Mouse (Mus musculus) liver, embryonic 16.5 days (tissue): ENCODE results near the gene Spindoc. TPM values are rescaled to one million over a fixed set of nuclear protein-coding genes. Genes with fewer than 3 reads are reported as not detected.

Experiments used
- ATAC-seq: fragments of 200-750 bp; cut with Nextera tagmentation; 2 replicates; pipeline ENCODE4 v1.8.0; 2017; ENCODE audit warnings: low read depth, mild to moderate bottlenecking, moderate number of reproducible peaks, moderate library complexity
- H3K27ac ChIP-seq: fragments of 300-500 bp; sonication (generic); 2 replicates; pipeline ENCODE4 v1.5.1; 2014; ENCODE audit warnings: mild to moderate bottlenecking, low read length
- H3K27me3 ChIP-seq: fragments of 300-500 bp; sonication (generic); 2 replicates; pipeline ENCODE4 v1.6.1; 2014; ENCODE audit warnings: low read depth, low read length, mixed read lengths; ENCODE audit not compliant: control insufficient read depth, insufficient read depth
- H3K36me3 ChIP-seq: fragments of 300-500 bp; sonication (generic); 2 replicates; pipeline ENCODE4 v1.6.1; 2014; ENCODE audit warnings: mild to moderate bottlenecking; ENCODE audit not compliant: control insufficient read depth, insufficient read depth
- H3K4me1 ChIP-seq: fragments of 300-500 bp; sonication (generic); 2 replicates; pipeline ENCODE4 v1.6.1; 2014; ENCODE audit warnings: low read depth, low read length, mixed read lengths; ENCODE audit not compliant: control insufficient read depth
- H3K4me2 ChIP-seq: fragments of 300-500 bp; sonication (generic); 2 replicates; pipeline ENCODE4 v1.6.1; 2014; ENCODE audit warnings: low read depth, low read length, mixed read lengths
- H3K4me3 ChIP-seq: fragments of 300-500 bp; sonication (generic); 2 replicates; pipeline ENCODE4 v1.5.1; 2014; ENCODE audit warnings: low read depth, mild to moderate bottlenecking, low read length
- H3K9ac ChIP-seq: fragments of 300-500 bp; sonication (generic); 2 replicates; pipeline ENCODE4 v1.6.1; 2014; ENCODE audit warnings: low read depth, low read length
- H3K9me3 ChIP-seq: fragments of 300-500 bp; sonication (generic); replicated peaks from 2 replicates; pipeline ENCODE4 v1.6.1; 2016; ENCODE audit warnings: low read length; ENCODE audit not compliant: control insufficient read depth
- WGBS: fragments of 180-500 bp; shearing (Covaris S2); extraction: QIAGEN DNeasy Blood & Tissue Kit; methylation state at CpG from one replicate; pipeline ENCODE4 v1.1.7; 2014; ENCODE audit not compliant: insufficient replicate concordance; 5-methylcytosine and 5-hydroxymethylcytosine counted together
- polyA plus RNA-seq: library from polyadenylated mRNA; unstranded; fragments of >200 nt; fragmentation: Nextera tagmentation; extraction: Ambion mirVana; gene quantifications from 2 replicates; pipeline ENCODE4 v1.2.1, GENCODE M21; 2015

Spindoc gene
- polyA plus RNA-seq: 2.7 and 2.8 TPM in 2 replicates

GRCm38 (mm10) chr19:7382903-7383865, at the start of gene Spindoc:
Spindoc (minus strand) TSS chr19:7382994.
- Histone ChIP-seq H3K36me3 (no peaks in the 10 kb centered on the region), H3K27ac (peak within 1 kb of the TSS; percentile 63; the same call in 1 of the 2 replicates), H3K4me2 (peak within 1 kb of the TSS; percentile 97), H3K4me3 (peak within 1 kb of the TSS; percentile 86), H3K4me1 (peaks cover 14% of the 10 kb centered on the region), H3K27me3 (no peaks in the 10 kb centered on the region), H3K9me3 (no peaks in the 10 kb centered on the region), H3K9ac (peak within 1 kb of the TSS; percentile 85)
- peak; percentile 100 for ATAC-seq
- WGBS: 2% methylated on average over 52 of the region's 52 CpGs

GRCm38 (mm10) chr19:7425398-7425775, 42.6 kb upstream of the Spindoc start:
- H3K4me1 ChIP-seq: peaks cover 5% of the 10 kb centered on the region
- no peak overlapping the region for H3K4me3 ChIP-seq
- no peaks in the 10 kb centered on the region for H3K9me3 ChIP-seq
- 57% methylated on average over 3 of the region's 3 CpGs for WGBS
- no peak overlapping the region for H3K4me2 ChIP-seq
- H3K9ac ChIP-seq: no peak overlapping the region
- no peak overlapping the region for H3K27ac ChIP-seq
- peaks cover 21% of the 10 kb centered on the region for H3K36me3 ChIP-seq
- ATAC-seq: no peak
- H3K27me3 ChIP-seq: no peaks in the 10 kb centered on the region

- no peak for ATAC-seq
- Histone ChIP-seq H3K9ac (no peak overlapping the region), H3K27ac (no peak overlapping the region), H3K9me3 (no peaks in the 10 kb centered on the region), H3K4me3 (no peak overlapping the region), H3K27me3 (no peaks in the 10 kb centered on the region), H3K36me3 (peaks cover 18% of the 10 kb centered on the region), H3K4me1 (peaks cover 11% of the 10 kb centered on the region), H3K4me2 (no peak overlapping the region)
- WGBS: 68% methylated on average over 8 of the region's 8 CpGs
These were observed 42.0 kb upstream of the Spindoc start for GRCm38 (mm10) chr19:7424590-7425397.

- Histone ChIP-seq H3K9me3 (no peaks in the 10 kb centered on the region), H3K9ac (no peak overlapping the region), H3K36me3 (peaks cover 14% of the 10 kb centered on the region), H3K4me2 (no peak overlapping the region), H3K4me1 (peaks cover 18% of the 10 kb centered on the region), H3K27me3 (no peaks in the 10 kb centered on the region), H3K4me3 (no peak overlapping the region), H3K27ac (no peak overlapping the region)
- 74% methylated on average over 7 of the region's 7 CpGs for WGBS
- ATAC-seq: no peak
These were observed 41.3 kb upstream of the Spindoc start for GRCm38 (mm10) chr19:7424131-7424530.

GRCm38 (mm10) chr19:7423656-7424030, 40.8 kb upstream of the Spindoc start:
- H3K9me3 ChIP-seq: no peaks in the 10 kb centered on the region
- no peaks in the 10 kb centered on the region for H3K27me3 ChIP-seq
- H3K4me2 ChIP-seq: peak overlapping the region; percentile 39; the same call in 1 of the 2 replicates
- no peak overlapping the region for H3K27ac ChIP-seq
- H3K9ac ChIP-seq: no peak overlapping the region
- peaks cover 23% of the 10 kb centered on the region for H3K4me1 ChIP-seq
- no peak overlapping the region for H3K4me3 ChIP-seq
- peaks cover 14% of the 10 kb centered on the region for H3K36me3 ChIP-seq
- 77% methylated on average over 16 of the region's 16 CpGs for WGBS
- ATAC-seq: no peak

GRCm38 (mm10) chr19:7423028-7423655, 40.3 kb upstream of the Spindoc start:
- H3K27me3 ChIP-seq: no peaks in the 10 kb centered on the region
- WGBS: 68% methylated on average over 51 of the region's 51 CpGs
- H3K27ac ChIP-seq: no peak overlapping the region
- H3K4me1 ChIP-seq: peaks cover 28% of the 10 kb centered on the region
- H3K9me3 ChIP-seq: no peaks in the 10 kb centered on the region
- H3K4me2 ChIP-seq: peak overlapping the region; percentile 39
- H3K36me3 ChIP-seq: peaks cover 10% of the 10 kb centered on the region
- peak; percentile 66 for ATAC-seq
- no peak overlapping the region for H3K9ac ChIP-seq
- peak overlapping the region; percentile 26 for H3K4me3 ChIP-seq

GRCm38 (mm10) chr19:7422656-7423027, 39.8 kb upstream of the Spindoc start:
- Histone ChIP-seq H3K27ac (no peak overlapping the region), H3K9ac (no peak overlapping the region), H3K4me1 (peaks cover 30% of the 10 kb centered on the region), H3K4me2 (peak overlapping the region; percentile 39), H3K27me3 (no peaks in the 10 kb centered on the region), H3K9me3 (no peaks in the 10 kb centered on the region), H3K4me3 (peak overlapping the region; percentile 26), H3K36me3 (peaks cover 7% of the 10 kb centered on the region)
- 0 out of 2 replicates have a peak, but pooled peaks have one; percentile 2 for ATAC-seq
- 72% methylated on average over 32 of the region's 35 CpGs for WGBS

GRCm38 (mm10) chr19:7421602-7422591, 39.1 kb upstream of the Spindoc start:
- 68% methylated on average over 47 of the region's 48 CpGs for WGBS
- no peak for ATAC-seq
- no peaks in the 10 kb centered on the region for H3K9me3 ChIP-seq
- peaks cover 6% of the 10 kb centered on the region for H3K36me3 ChIP-seq
- no peak overlapping the region for H3K4me3 ChIP-seq
- peak overlapping the region; percentile 39 for H3K4me2 ChIP-seq
- H3K27ac ChIP-seq: no peak overlapping the region
- no peak overlapping the region for H3K9ac ChIP-seq
- H3K4me1 ChIP-seq: peaks cover 31% of the 10 kb centered on the region
- H3K27me3 ChIP-seq: peaks cover 4% of the 10 kb centered on the region
